Mouse (Mus musculus) WW6 (cell line): ENCODE results near the gene Olfr1461.

ENCODE experiments used
- DNase-seq: peaks from one replicate; pipeline ENCODE4 v3.0.0-alpha.2; 2013; ENCODE audit warnings: low read depth, low spot score

Gene Olfr1461

GRCm38 (mm10) chr19:13162700-13163099 lies at the start of gene Olfr1461:
Gene Olfr1461, plus strand, starts transcription at chr19:13163000.
- DNase-seq, result no peak

DNA sequence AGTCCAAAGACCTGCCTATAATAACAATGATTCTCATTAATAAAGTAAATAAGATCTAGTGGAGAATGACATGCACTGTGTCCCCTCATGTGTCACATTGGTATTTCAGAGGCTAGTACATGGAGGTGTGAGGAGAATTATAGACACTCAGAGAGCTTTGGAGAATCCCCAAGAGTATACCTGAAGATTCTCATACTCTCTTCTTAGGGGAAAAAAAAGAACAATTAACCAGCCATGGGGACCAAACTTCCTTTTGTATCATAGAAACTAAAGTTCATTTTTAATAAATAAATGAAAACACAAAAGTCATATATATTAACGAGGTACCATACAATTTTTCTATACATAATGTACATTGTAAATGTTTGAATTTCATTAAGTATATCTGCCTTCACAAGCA lies 13.4 kb upstream of the Olfr1461 start, which contains the start of gene Olfr1459:
Olfr1459 (minus strand) TSS at position 101 of the 400 bp plus-strand sequence.
- DNase-seq, result no peak

GRCm38 (mm10) chr19:13185434-13185833 lies 22.6 kb downstream of the Olfr1461 start, which contains the start of gene Olfr1462:
Gene Olfr1462, plus strand, starts transcription at chr19:13185734.
- DNase-seq, result no peak
